Mouse (Mus musculus): ENCODE measurements at regions not wholly inside any gene's neighbourhood (a gene's known extent, or its start where the extent isn't known, plus 50 kb on each side); places are given as distances from the start of the nearest gene placed in this dataset.

GRCm38 (mm10) chr7:134610159-134610558 is 60.3 kb upstream of the Dock1 start:
- no peak for TF ChIP-seq ZNF384 (IDR thresholded peaks at IDR 0.05; ENCODE audit: low read depth, low read length)
- no peak for TF ChIP-seq CHD2 (IDR thresholded peaks at IDR 0.05; ENCODE audit: low read depth, low read length)
- no peak for TF ChIP-seq ZC3H11A (IDR thresholded peaks at IDR 0.05; ENCODE audit: borderline replicate concordance, low read depth, low read length)

Measured in ES-E14 (cell line).